Mouse (Mus musculus): Measurements from ENCODE around the gene Krt15.

DNA sequence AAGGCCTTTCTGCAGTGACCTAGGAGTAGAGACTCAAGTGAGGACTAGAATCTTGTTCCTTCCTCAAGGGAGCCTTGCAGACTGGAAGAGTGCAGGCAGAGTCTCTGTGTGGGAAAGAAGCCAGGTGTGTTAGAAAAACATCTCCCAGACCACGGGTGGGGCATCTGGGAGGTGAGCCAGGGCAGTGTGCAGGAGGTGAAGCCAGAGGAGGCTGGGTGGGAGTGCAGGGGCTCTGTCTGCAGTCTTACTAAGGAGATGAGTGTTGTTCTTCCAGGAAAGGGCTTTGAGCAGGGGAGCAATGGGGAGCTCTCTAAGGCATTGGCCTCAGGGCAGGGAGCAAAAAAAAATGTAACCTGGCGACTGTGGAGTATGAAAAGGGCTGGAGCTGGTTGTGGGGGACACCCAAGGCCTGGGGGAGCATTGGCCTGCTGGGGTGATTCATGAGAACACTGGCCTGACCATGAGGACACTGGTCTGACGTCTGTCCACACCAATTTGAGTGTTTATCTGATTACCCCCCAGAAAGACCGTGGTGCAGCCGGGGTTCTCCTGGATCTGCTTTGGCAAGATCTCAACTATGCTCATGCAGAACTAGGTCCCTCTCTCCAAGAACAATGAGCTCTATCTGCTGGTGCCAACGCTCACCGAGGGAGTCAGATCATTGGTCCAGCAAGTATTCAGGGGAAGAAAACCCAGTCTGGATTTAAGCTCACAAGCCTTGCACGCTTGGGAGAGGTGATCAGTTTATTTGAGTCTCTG is 19.9 kb upstream of the Krt15 start:
- TF ChIP-seq POLR2A (IDR thresholded peaks at IDR 0.05; ENCODE audit: low read depth, low read length) (no peak), CTCF (conservative IDR thresholded peaks at IDR 0.05 in 1 of 2, IDR thresholded peaks at IDR 0.05 in 1 of 2; ENCODE audit: low read depth in 2 of 2, low read length in 2 of 2) (no peak), CHD2 (IDR thresholded peaks at IDR 0.05; ENCODE audit: low read length) (no peak), ZNF384 (IDR thresholded peaks at IDR 0.05; ENCODE audit: low read depth, low read length) (no peak), ETS1 (conservative IDR thresholded peaks at IDR 0.05; ENCODE audit: low read depth, low read length) (no peak), UBTF (IDR thresholded peaks at IDR 0.05; ENCODE audit: low read depth, low read length) (no peak), RAD21 (IDR thresholded peaks at IDR 0.05; ENCODE audit: low read depth, low read length) (no peak), EP300 (IDR thresholded peaks at IDR 0.05; ENCODE audit: low read length) (no peak)
